Mouse (Mus musculus): ENCODE results near the gene Akap13. TPM values are rescaled to one million over a fixed set of nuclear protein-coding genes. Genes with fewer than 3 reads are reported as not detected.
A peak's percentile ranks its signal among the peaks of the same experiment; 100 is the strongest.
"Not testable (repeated sequence)": the region's sequence is repeated elsewhere in the genome, so short reads cannot be mapped to it uniquely, and the experiment has no call there.

Akap13 gene
- polyA plus RNA-seq, 1 experiment from 2014 or later, result 19.4 TPM

- Histone ChIP-seq H3K27me3 (no peaks in the 10 kb centered on the region), H3K4me1 (replicated peaks) (no peaks in the 10 kb centered on the region), H3K9ac (no peak overlapping the region), H3K4me3 (no peak overlapping the region), H3K4me2 (no peak overlapping the region), H3K36me3 (no peaks in the 10 kb centered on the region), H3K27ac (no peak overlapping the region), H3K9me3 (no peaks in the 10 kb centered on the region)
- no peak for ATAC-seq (ENCODE audit: low FRiP score)
- 67% methylated on average over 1 of the region's 2 CpGs for WGBS
These were observed 331.5 kb downstream of the Akap13 start for GRCm38 (mm10) chr7:75786812-75787211.

DNA sequence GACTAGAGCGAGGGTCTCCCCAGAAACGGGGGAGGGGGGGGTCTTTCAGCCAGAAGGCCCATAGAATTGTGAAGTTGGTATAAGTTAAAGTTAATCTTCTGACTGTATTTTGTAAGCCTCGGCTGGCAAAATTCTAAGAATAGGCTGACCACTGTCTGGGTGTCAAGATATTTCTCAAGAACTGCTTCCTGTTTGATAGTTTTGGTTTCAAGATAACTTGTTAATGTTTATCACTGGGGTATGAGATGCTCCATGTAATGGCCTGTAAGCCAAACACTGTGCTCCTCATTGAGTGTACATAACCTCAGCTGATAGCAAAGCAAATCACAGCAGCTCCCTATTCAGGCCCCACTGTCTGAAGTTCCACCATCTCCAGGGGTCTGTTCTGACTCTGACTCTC is 332.0 kb downstream of the Akap13 start:
- ATAC-seq (ENCODE audit: low FRiP score), result no peak
- 82% methylated on average over 3 of the region's 3 CpGs for WGBS
- H3K4me1 ChIP-seq (replicated peaks), result no peaks in the 10 kb centered on the region

DNA sequence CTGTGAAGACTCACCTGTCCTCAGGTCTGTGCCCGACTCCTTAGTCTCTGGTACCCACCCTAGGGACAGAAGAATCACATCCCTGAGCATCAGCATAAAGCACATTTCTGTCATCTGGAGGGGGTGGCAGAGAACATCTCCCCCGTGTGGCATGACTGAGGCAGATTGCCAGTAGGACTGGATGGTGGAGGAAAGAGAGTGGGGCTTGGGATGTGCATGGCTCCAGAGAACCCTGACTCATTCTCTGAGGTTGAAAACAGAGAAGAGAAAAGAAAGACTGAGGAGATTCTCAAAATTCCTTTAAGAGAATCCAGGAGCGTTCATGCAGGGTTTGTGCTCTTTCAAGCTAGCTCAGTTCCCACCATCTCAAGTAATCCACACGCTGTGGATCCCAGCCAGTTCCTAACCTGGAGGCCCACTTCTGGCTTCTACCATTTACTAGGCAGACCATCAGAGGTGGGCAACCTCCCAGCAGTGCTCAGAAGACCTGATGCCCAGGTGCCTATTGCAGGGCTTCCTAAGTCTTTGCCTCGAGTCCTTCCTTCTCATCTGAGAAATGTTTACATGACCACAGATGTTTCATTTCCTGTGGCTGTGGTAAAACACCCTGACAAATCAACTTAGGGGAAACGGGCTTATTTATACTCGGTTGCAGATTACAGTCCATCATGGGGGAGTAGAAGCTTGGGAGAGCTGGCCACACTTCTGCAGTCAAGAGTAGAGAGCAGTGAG is 332.9 kb downstream of the Akap13 start:
- not testable (repeated sequence) for H3K4me2 ChIP-seq; H3K4me3 ChIP-seq; H3K27me3 ChIP-seq; H3K9ac ChIP-seq; H3K36me3 ChIP-seq; H3K27ac ChIP-seq; ATAC-seq (ENCODE audit: low FRiP score); H3K4me1 ChIP-seq (replicated peaks); H3K9me3 ChIP-seq
- 85% methylated on average over 4 of the region's 7 CpGs for WGBS

More for the DNA sequence above, 332.0 kb downstream of the Akap13 start:
- no peaks in the 10 kb centered on the region for H3K27me3 ChIP-seq
- no peaks in the 10 kb centered on the region for H3K9me3 ChIP-seq
- H3K4me2 ChIP-seq, result no peak overlapping the region
- H3K4me3 ChIP-seq, result no peak overlapping the region
- H3K27ac ChIP-seq, result no peak overlapping the region
- H3K36me3 ChIP-seq, result no peaks in the 10 kb centered on the region
- no peak overlapping the region for H3K9ac ChIP-seq

- not testable (repeated sequence) for H3K4me2 ChIP-seq; H3K27me3 ChIP-seq; ATAC-seq (ENCODE audit: low FRiP score); H3K9me3 ChIP-seq; H3K36me3 ChIP-seq; H3K9ac ChIP-seq; H3K27ac ChIP-seq; H3K4me1 ChIP-seq (replicated peaks); H3K4me3 ChIP-seq
- 91% methylated on average over 3 of the region's 3 CpGs for whole genome bisulfite sequencing
These were observed 333.4 kb downstream of the Akap13 start for GRCm38 (mm10) chr7:75788801-75789135.

DNA sequence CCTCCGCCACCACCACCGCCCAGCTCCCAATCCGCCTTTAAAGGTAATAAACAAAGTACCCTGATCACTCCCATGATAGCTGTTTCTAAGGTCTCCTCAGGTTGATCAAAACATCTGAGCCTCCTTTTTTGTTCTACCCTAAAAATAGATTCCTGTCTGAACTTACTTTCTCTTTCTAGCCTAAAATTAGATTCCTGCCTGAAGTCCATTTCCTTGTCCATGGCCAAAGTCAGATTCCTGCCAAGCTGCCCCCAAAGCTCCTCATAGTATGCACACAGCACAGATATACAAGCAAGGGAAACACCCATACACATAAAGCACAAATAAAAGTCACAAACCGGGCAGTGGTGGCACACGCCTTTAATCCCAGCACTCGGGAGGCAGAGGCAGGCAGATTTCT is 334.4 kb downstream of the Akap13 start:
- no peak for ATAC-seq (ENCODE audit: low FRiP score)
- no peak overlapping the region for H3K4me2 ChIP-seq
- H3K9me3 ChIP-seq, result no peaks in the 10 kb centered on the region
- no peaks in the 10 kb centered on the region for H3K27me3 ChIP-seq
- H3K4me3 ChIP-seq, result no peak overlapping the region
- no peaks in the 10 kb centered on the region for H3K4me1 ChIP-seq (replicated peaks)
- H3K36me3 ChIP-seq, result no peaks in the 10 kb centered on the region
- H3K9ac ChIP-seq, result no peak overlapping the region
- 96% methylated on average over 6 of the region's 6 CpGs for WGBS
- no peak overlapping the region for H3K27ac ChIP-seq

GRCm38 (mm10) chr7:75791092-75791837 is 335.9 kb downstream of the Akap13 start:
- 85% methylated on average over 13 of the region's 13 CpGs for WGBS

DNA sequence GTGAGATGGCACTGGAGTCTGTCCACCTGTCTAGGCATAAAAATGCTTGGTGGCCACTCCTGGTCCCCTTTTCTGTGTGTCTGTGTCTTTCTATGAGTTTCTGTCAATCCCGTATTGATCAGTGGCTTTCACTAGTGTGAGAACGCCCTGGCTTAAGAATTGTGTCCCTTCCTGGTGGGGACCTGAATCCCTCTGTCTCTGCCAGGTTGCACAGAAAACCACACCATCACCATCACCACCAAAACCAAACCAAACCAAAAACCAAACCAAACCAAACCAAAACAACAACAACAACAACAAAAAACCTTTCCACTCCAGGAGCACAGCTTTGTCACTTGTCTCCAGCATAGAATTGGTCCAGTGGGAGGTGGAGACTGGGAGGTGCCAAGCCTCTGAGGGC is 337.8 kb downstream of the Akap13 start:
- H3K9me3 ChIP-seq, result no peaks in the 10 kb centered on the region
- H3K27ac ChIP-seq, result no peak overlapping the region
- no peaks in the 10 kb centered on the region for H3K36me3 ChIP-seq
- H3K27me3 ChIP-seq, result no peaks in the 10 kb centered on the region
- no peak overlapping the region for H3K4me2 ChIP-seq
- H3K9ac ChIP-seq, result no peak overlapping the region
- WGBS, result 52% methylated on average over 2 of the region's 2 CpGs
- no peak for ATAC-seq (ENCODE audit: low FRiP score)
- H3K4me1 ChIP-seq (replicated peaks), result peaks cover 7% of the 10 kb centered on the region
- no peak overlapping the region for H3K4me3 ChIP-seq

More at GRCm38 (mm10) chr7:75791092-75791837, 335.9 kb downstream of the Akap13 start:
- not testable (repeated sequence) for H3K27ac ChIP-seq; H3K9ac ChIP-seq; H3K4me3 ChIP-seq; ATAC-seq (ENCODE audit: low FRiP score); H3K36me3 ChIP-seq; H3K4me2 ChIP-seq; H3K4me1 ChIP-seq (replicated peaks); H3K27me3 ChIP-seq; H3K9me3 ChIP-seq

GRCm38 (mm10) chr7:75793654-75794335 is 338.5 kb downstream of the Akap13 start:
- Histone ChIP-seq H3K4me2 (no peak overlapping the region), H3K9me3 (no peaks in the 10 kb centered on the region), H3K9ac (no peak overlapping the region), H3K27ac (no peak overlapping the region), H3K27me3 (no peaks in the 10 kb centered on the region), H3K4me3 (no peak overlapping the region), H3K4me1 (replicated peaks) (peaks cover 7% of the 10 kb centered on the region), H3K36me3 (no peaks in the 10 kb centered on the region)
- 68% methylated on average over 3 of the region's 3 CpGs for WGBS
- no peak for ATAC-seq (ENCODE audit: low FRiP score)

GRCm38 (mm10) chr7:75795106-75795505 is 339.8 kb downstream of the Akap13 start:
- 89% methylated on average over 8 of the region's 8 CpGs for WGBS
- no peaks in the 10 kb centered on the region for H3K27me3 ChIP-seq
- no peak overlapping the region for H3K9ac ChIP-seq
- peaks cover 7% of the 10 kb centered on the region for H3K4me1 ChIP-seq (replicated peaks)
- no peaks in the 10 kb centered on the region for H3K36me3 ChIP-seq
- H3K4me3 ChIP-seq, result no peak overlapping the region
- no peak for ATAC-seq (ENCODE audit: low FRiP score)
- no peak overlapping the region for H3K27ac ChIP-seq
- no peak overlapping the region for H3K4me2 ChIP-seq
- no peaks in the 10 kb centered on the region for H3K9me3 ChIP-seq

DNA sequence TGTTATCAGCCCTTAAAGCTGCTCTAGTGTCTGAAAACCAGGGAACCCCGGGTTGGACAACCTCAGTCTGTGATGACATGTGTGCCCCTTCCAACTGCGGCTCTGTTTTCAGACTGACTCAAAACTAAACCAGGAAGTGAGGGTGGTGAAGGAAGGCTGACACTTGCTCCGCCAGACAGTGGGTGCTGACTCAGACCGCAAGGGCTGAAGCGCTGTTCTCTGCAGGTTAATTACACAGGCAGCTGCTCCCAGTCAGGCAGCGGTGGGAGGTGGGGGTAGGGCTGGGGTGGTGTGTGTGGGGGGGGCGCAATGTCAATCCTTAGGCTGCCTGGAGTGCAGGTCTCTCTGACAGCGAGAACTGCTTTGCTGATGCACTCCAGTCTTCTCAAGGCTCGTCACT is 341.1 kb downstream of the Akap13 start:
- Histone ChIP-seq H3K4me3 (no peak overlapping the region), H3K36me3 (no peaks in the 10 kb centered on the region), H3K9ac (no peak overlapping the region), H3K4me2 (0 out of 2 replicates have a peak overlapping the region, but pooled peaks have one; percentile 19), H3K27me3 (no peaks in the 10 kb centered on the region), H3K27ac (no peak overlapping the region), H3K9me3 (no peaks in the 10 kb centered on the region), H3K4me1 (replicated peaks) (peaks cover 7% of the 10 kb centered on the region)
- ATAC-seq (ENCODE audit: low FRiP score), result 0 out of 2 replicates have a peak, but pooled peaks have one; percentile 49
- WGBS, result 34% methylated on average over 9 of the region's 9 CpGs

- ATAC-seq (ENCODE audit: low FRiP score), result no peak
- no peaks in the 10 kb centered on the region for H3K9me3 ChIP-seq
- 73% methylated on average over 4 of the region's 4 CpGs for WGBS
These were observed 345.2 kb downstream of the Akap13 start for GRCm38 (mm10) chr7:75800530-75800929.

GRCm38 (mm10) chr7:75801022-75801421 is 345.7 kb downstream of the Akap13 start:
- Histone ChIP-seq H3K9me3 (no peaks in the 10 kb centered on the region), H3K27me3 (no peaks in the 10 kb centered on the region), H3K36me3 (no peaks in the 10 kb centered on the region), H3K4me2 (no peak overlapping the region), H3K27ac (no peak overlapping the region), H3K4me1 (replicated peaks) (peaks cover 11% of the 10 kb centered on the region), H3K9ac (no peak overlapping the region), H3K4me3 (no peak overlapping the region)
- ATAC-seq (ENCODE audit: low FRiP score), result no peak
- WGBS, result 85% methylated on average over 3 of the region's 3 CpGs

More at GRCm38 (mm10) chr7:75800530-75800929, 345.2 kb downstream of the Akap13 start:
- no peak overlapping the region for H3K4me2 ChIP-seq
- H3K4me1 ChIP-seq (replicated peaks), result peaks cover 7% of the 10 kb centered on the region
- H3K27ac ChIP-seq, result no peak overlapping the region
- H3K4me3 ChIP-seq, result no peak overlapping the region
- H3K36me3 ChIP-seq, result no peaks in the 10 kb centered on the region
- no peaks in the 10 kb centered on the region for H3K27me3 ChIP-seq
- H3K9ac ChIP-seq, result no peak overlapping the region
